ENCODE assay signal across 8 mouse cellular contexts in genomic region chr11:101687351-101688301, GRCm38 (mm10). TPM values are rescaled to one million over a fixed set of nuclear protein-coding genes. Genes with fewer than 3 reads are reported as not detected.
DNase-seq lines count a peak whose midpoint lies in the region; ATAC-seq and TF ChIP-seq lines count a peak whose summit lies in the region.

No protein-coding gene starts in this region.

- H3K27ac ChIP-seq in forebrain, embryonic 13.5 days = peak overlapping the region; percentile 87
- no peak overlapping the region for H3K27ac ChIP-seq in forebrain, embryonic 11.5 days (ENCODE audit: low read depth, low read length)
- H3K27ac ChIP-seq in kidney, embryonic 16.5 days (ENCODE audit: low read length) = peak overlapping the region; percentile 43; the same call in 1 of the 2 replicates
- no peak overlapping the region for H3K27ac ChIP-seq in liver, postnatal 0 days (ENCODE audit: low read depth)
- H3K27ac ChIP-seq in small intestine, adult 2 months (ENCODE audit: insufficient read depth, low read depth, low read length) = peak overlapping the region; percentile 67

- H3K27me3 ChIP-seq in forebrain, embryonic 13.5 days = no peaks in the 10 kb centered on the region
- H3K27me3 ChIP-seq in forebrain, embryonic 11.5 days (ENCODE audit: control insufficient read depth, insufficient read depth, low read length) = no peaks in the 10 kb centered on the region
- H3K27me3 ChIP-seq in kidney, embryonic 16.5 days (ENCODE audit: insufficient read depth, low read length) = no peaks in the 10 kb centered on the region
- H3K27me3 ChIP-seq in liver, postnatal 0 days (ENCODE audit: insufficient read depth, low read length) = no peaks in the 10 kb centered on the region
- no peaks in the 10 kb centered on the region for H3K27me3 ChIP-seq in small intestine, adult 2 months (ENCODE audit: control insufficient read depth, insufficient read depth, low read length)

- peak; percentile 52 for ATAC-seq in forebrain, embryonic 13.5 days
- ATAC-seq in forebrain, embryonic 11.5 days (replicated peaks; ENCODE audit: low FRiP score) = no peak
- ATAC-seq in kidney, embryonic 16.5 days (ENCODE audit: low FRiP score, low TSS enrichment) = peak; percentile 39; the same call in 1 of the 2 replicates
- ATAC-seq in liver, postnatal 0 days = peak; percentile 40; the same call in 1 of the 2 replicates

- peaks cover 46% of the 10 kb centered on the region for H3K4me1 ChIP-seq in forebrain, embryonic 13.5 days
- H3K4me1 ChIP-seq in forebrain, embryonic 11.5 days (replicated peaks; ENCODE audit: control insufficient read depth, insufficient read depth, low read length) = no peaks in the 10 kb centered on the region
- peaks cover 24% of the 10 kb centered on the region for H3K4me1 ChIP-seq in kidney, embryonic 16.5 days (ENCODE audit: insufficient read depth, low read length)
- H3K4me1 ChIP-seq in liver, postnatal 0 days (ENCODE audit: insufficient read depth) = 0 out of 2 replicates have a peak, but pooled peaks cover 2% of the 10 kb centered on the region
- no peaks in the 10 kb centered on the region for H3K4me1 ChIP-seq in small intestine, adult 2 months (ENCODE audit: control insufficient read depth, insufficient read depth, insufficient read length, low read length)

- H3K9me3 ChIP-seq in forebrain, embryonic 13.5 days (replicated peaks) = no peaks in the 10 kb centered on the region
- no peaks in the 10 kb centered on the region for H3K9me3 ChIP-seq in forebrain, embryonic 11.5 days (ENCODE audit: control insufficient read depth, low read length)
- H3K9me3 ChIP-seq in kidney, embryonic 16.5 days (ENCODE audit: low read length) = no peaks in the 10 kb centered on the region
- H3K9me3 ChIP-seq in liver, postnatal 0 days (ENCODE audit: low read length) = no peaks in the 10 kb centered on the region

- TF ChIP-seq CTCF in liver, postnatal 0 days (IDR thresholded peaks at IDR 0.05; ENCODE audit: low read depth) = no peak
- TF ChIP-seq CTCF in small intestine, adult 2 months (IDR thresholded peaks at IDR 0.05; ENCODE audit: extremely low read depth, insufficient read length, insufficient replicate concordance, low read depth, low read length) = no peak

- no peak for TF ChIP-seq POLR2A in small intestine, adult 2 months (IDR thresholded peaks at IDR 0.05; ENCODE audit: low read depth, low read length)

- 51% methylated on average over 13 of the region's 13 CpGs for WGBS in forebrain, embryonic 13.5 days
- WGBS in forebrain, embryonic 11.5 days = 75% methylated on average over 13 of the region's 13 CpGs
- 38% methylated on average over 13 of the region's 13 CpGs for whole genome bisulfite sequencing in kidney, embryonic 16.5 days
- 66% methylated on average over 13 of the region's 13 CpGs for WGBS in liver, postnatal 0 days (ENCODE audit: insufficient replicate concordance)
- 60% methylated on average over 13 of the region's 13 CpGs for WGBS in small intestine, adult 2 months

- 0 out of 2 replicates have a peak overlapping the region, but pooled peaks have one; percentile 1 for H3K4me2 ChIP-seq in forebrain, embryonic 13.5 days
- no peak overlapping the region for H3K4me2 ChIP-seq in forebrain, embryonic 11.5 days (ENCODE audit: low read depth, low read length, severe bottlenecking)
- peak overlapping the region; percentile 18; the same call in 1 of the 2 replicates for H3K4me2 ChIP-seq in kidney, embryonic 16.5 days (replicated peaks; ENCODE audit: low read depth, low read length)
- H3K4me2 ChIP-seq in liver, postnatal 0 days (ENCODE audit: low read depth, low read length) = no peak overlapping the region

- no peak for DNase-seq in forebrain, embryonic 11.5 days (ENCODE audit: low spot score)
- peak; percentile 50 to 62 for DNase-seq in cerebellum, postnatal 25 days
- DNase-seq in gastrocnemius, postnatal 4 days (ENCODE audit: low spot score in 2 of 2) = peak; percentile 45 to 73
- DNase-seq in liver, postnatal 0 days = no peak
- no peak for DNase-seq in retina, embryonic 14.5 days (ENCODE audit: low spot score)

- peak overlapping the region; percentile 12 for H3K9ac ChIP-seq in forebrain, embryonic 13.5 days
- H3K9ac ChIP-seq in forebrain, embryonic 11.5 days (ENCODE audit: low read length) = no peak overlapping the region
- H3K9ac ChIP-seq in kidney, embryonic 16.5 days (replicated peaks; ENCODE audit: low read length) = peak overlapping the region; percentile 45
- H3K9ac ChIP-seq in liver, postnatal 0 days (replicated peaks) = no peak overlapping the region

- no peak overlapping the region for H3K4me3 ChIP-seq in forebrain, embryonic 13.5 days
- no peak overlapping the region for H3K4me3 ChIP-seq in forebrain, embryonic 11.5 days (ENCODE audit: low read depth, low read length)
- no peak overlapping the region for H3K4me3 ChIP-seq in kidney, embryonic 16.5 days (ENCODE audit: low read length)
- no peak overlapping the region for H3K4me3 ChIP-seq in liver, postnatal 0 days (ENCODE audit: low read depth, low read length)
- H3K4me3 ChIP-seq in small intestine, adult 2 months (ENCODE audit: low read depth, low read length) = no peak overlapping the region

- no peaks in the 10 kb centered on the region for H3K36me3 ChIP-seq in forebrain, embryonic 13.5 days (ENCODE audit: poor library complexity, severe bottlenecking)
- H3K36me3 ChIP-seq in forebrain, embryonic 11.5 days (ENCODE audit: control insufficient read depth, insufficient read depth, low read length) = no peaks in the 10 kb centered on the region
- H3K36me3 ChIP-seq in kidney, embryonic 16.5 days (ENCODE audit: insufficient read depth, low read length) = no peaks in the 10 kb centered on the region
- no peaks in the 10 kb centered on the region for H3K36me3 ChIP-seq in liver, postnatal 0 days (replicated peaks; ENCODE audit: insufficient read depth, low read length)
- no peaks in the 10 kb centered on the region for H3K36me3 ChIP-seq in small intestine, adult 2 months (ENCODE audit: control insufficient read depth, insufficient read depth, low read length)

- no peak for TF ChIP-seq EP300 in liver, postnatal 0 days (IDR thresholded peaks at IDR 0.05; ENCODE audit: low read depth)

RNA-seq across cellular contexts. Expression of gene Arl4d, which starts 22.3 kb away (rescaled TPM):
- 32.5 and 40.6 TPM in 2 replicates for polyA plus RNA-seq in forebrain, embryonic 13.5 days (2015; fragmentation: Nextera tagmentation; extraction: Ambion mirVana)
- 8.0 and 10.6 TPM in 2 replicates for polyA plus RNA-seq in forebrain, embryonic 11.5 days (2014; fragmentation: Nextera tagmentation; extraction: Ambion mirVana)
- total RNA-seq in gastrocnemius, postnatal 4 days (2021) = 10 to 100 TPM in 1 of 2 experiments, 1 to 10 TPM in 1; 7.1 to 10.0 TPM
- 5.1 and 6.4 TPM in 2 replicates for polyA plus RNA-seq in kidney, embryonic 16.5 days (2015; fragmentation: Nextera tagmentation; extraction: Ambion mirVana)
- 3.4 and 4.1 TPM in 2 replicates for polyA plus RNA-seq in liver, postnatal 0 days (2015; fragmentation: Nextera tagmentation; extraction: Ambion mirVana)
- polyA plus RNA-seq in small intestine, adult 2 months (2012; rRNA removed) = 7.6 and 27.9 TPM in 2 replicates

RNA-seq across cellular contexts. Expression of gene Dhx8, which starts 45.1 kb away (rescaled TPM):
- polyA plus RNA-seq in forebrain, embryonic 13.5 days (2015; fragmentation: Nextera tagmentation; extraction: Ambion mirVana) = 39.2 and 44.8 TPM in 2 replicates
- 43.6 and 46.4 TPM in 2 replicates for polyA plus RNA-seq in forebrain, embryonic 11.5 days (2014; fragmentation: Nextera tagmentation; extraction: Ambion mirVana)
- total RNA-seq in gastrocnemius, postnatal 4 days (2021) = 10 to 100 TPM; 22.2 to 22.8 TPM
- polyA plus RNA-seq in kidney, embryonic 16.5 days (2015; fragmentation: Nextera tagmentation; extraction: Ambion mirVana) = 31.3 and 33.2 TPM in 2 replicates
- polyA plus RNA-seq in liver, postnatal 0 days (2015; fragmentation: Nextera tagmentation; extraction: Ambion mirVana) = 10.2 and 12.9 TPM in 2 replicates
- 4.6 and 8.0 TPM in 2 replicates for polyA plus RNA-seq in small intestine, adult 2 months (2012; rRNA removed)

Comparison
In these comparisons a context has a peak if more than half of its experiments do, and no peak if none do; other contexts are left out.
1. H3K27ac ChIP-seq: peak in forebrain, embryonic 13.5 days (single experiment), kidney, embryonic 16.5 days (single experiment) and small intestine, adult 2 months (single experiment); none in forebrain, embryonic 11.5 days (single experiment) and liver, postnatal 0 days (single experiment).
2. H3K4me2 ChIP-seq: peak in forebrain, embryonic 13.5 days (single experiment) and kidney, embryonic 16.5 days (single experiment); none in forebrain, embryonic 11.5 days (single experiment) and liver, postnatal 0 days (single experiment).
3. H3K9ac ChIP-seq: peak in forebrain, embryonic 13.5 days (single experiment) and kidney, embryonic 16.5 days (single experiment); none in forebrain, embryonic 11.5 days (single experiment) and liver, postnatal 0 days (single experiment).
4. DNase-seq: peak in cerebellum, postnatal 25 days (2 of 2) and gastrocnemius, postnatal 4 days (2 of 2); none in forebrain, embryonic 11.5 days (single experiment), liver, postnatal 0 days (single experiment) and retina, embryonic 14.5 days (single experiment).